Comparison of ENCODE assay signal across 8 mouse cellular contexts in the genomic region with DNA sequence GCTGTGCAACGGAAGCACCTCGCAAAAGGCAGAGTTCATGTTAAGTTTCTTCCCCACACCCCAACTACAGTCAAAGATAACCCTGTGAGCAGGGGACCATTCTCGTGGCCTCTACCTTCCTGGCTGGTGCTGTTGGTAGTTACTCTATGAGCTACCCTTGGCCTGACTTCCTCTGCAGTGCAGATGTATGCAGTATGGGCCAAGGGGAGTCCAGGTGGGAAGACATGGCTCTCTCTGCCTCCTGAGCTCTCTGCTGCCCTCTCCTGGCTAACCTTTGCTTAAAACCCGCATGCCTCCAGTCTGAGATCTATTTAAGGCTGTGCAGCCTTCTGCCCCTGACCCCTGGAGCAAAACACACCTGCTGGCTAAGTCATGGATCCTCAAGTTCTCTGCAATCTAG. TPM values are rescaled to one million over a fixed set of nuclear protein-coding genes. Genes with fewer than 3 reads are reported as not detected.
DNase-seq lines count a peak whose midpoint lies in the region; ATAC-seq and TF ChIP-seq lines count a peak whose summit lies in the region.

No protein-coding gene starts in this region.

- no peaks in the 10 kb centered on the region for H3K27me3 ChIP-seq in hindbrain, postnatal 0 days (ENCODE audit: insufficient read depth, low read length)
- no peaks in the 10 kb centered on the region for H3K27me3 ChIP-seq in hindbrain, embryonic 14.5 days (ENCODE audit: control insufficient read depth, insufficient read depth, low read length)
- H3K27me3 ChIP-seq in ES-Bruce4 (ENCODE audit: control insufficient read depth, insufficient read depth, low read length, poor library complexity, severe bottlenecking): no peaks in the 10 kb centered on the region
- H3K27me3 ChIP-seq in forebrain, embryonic 13.5 days: no peaks in the 10 kb centered on the region

- no peak for TF ChIP-seq POLR2A in ES-Bruce4 (IDR thresholded peaks at IDR 0.05; ENCODE audit: insufficient read depth, low read length)

- H3K9me3 ChIP-seq in hindbrain, postnatal 0 days (ENCODE audit: low read length): no peaks in the 10 kb centered on the region
- H3K9me3 ChIP-seq in hindbrain, embryonic 14.5 days (ENCODE audit: control insufficient read depth, low read length): no peaks in the 10 kb centered on the region
- H3K9me3 ChIP-seq in ES-Bruce4 (replicated peaks; ENCODE audit: control insufficient read depth, insufficient read depth, low read length, poor library complexity, severe bottlenecking): no peaks in the 10 kb centered on the region
- peaks cover 7% of the 10 kb centered on the region; the same call in 1 of the 2 replicates for H3K9me3 ChIP-seq in forebrain, embryonic 13.5 days (replicated peaks)

- TF ChIP-seq CTCF in hindbrain, postnatal 0 days (IDR thresholded peaks at IDR 0.05; ENCODE audit: low read depth): peak; percentile 41
- TF ChIP-seq CTCF in ES-Bruce4 (IDR thresholded peaks at IDR 0.05; ENCODE audit: low read depth, low read length): peak; percentile 84

- WGBS in hindbrain, postnatal 0 days: 78% methylated on average over 4 of the region's 4 CpGs
- 71% methylated on average over 4 of the region's 4 CpGs for WGBS in hindbrain, embryonic 14.5 days
- 73% methylated on average over 4 of the region's 4 CpGs for WGBS in forebrain, embryonic 13.5 days

- H3K4me2 ChIP-seq in hindbrain, postnatal 0 days (ENCODE audit: low read depth, low read length): no peak overlapping the region
- no peak overlapping the region for H3K4me2 ChIP-seq in hindbrain, embryonic 14.5 days (replicated peaks)
- no peak overlapping the region for H3K4me2 ChIP-seq in forebrain, embryonic 13.5 days

- ATAC-seq in hindbrain, postnatal 0 days: no peak
- ATAC-seq in hindbrain, embryonic 14.5 days (ENCODE audit: low FRiP score): no peak
- ATAC-seq in monocyte, adult 5-6 weeks (replicated peaks; ENCODE audit: insufficient number of reproducible peaks, low FRiP score, low TSS enrichment, poor library complexity, severe bottlenecking): peak; percentile 45; the same call in 1 of the 2 replicates
- ATAC-seq in forebrain, embryonic 13.5 days: no peak

- TF ChIP-seq EP300 in ES-Bruce4 (IDR thresholded peaks at IDR 0.05; ENCODE audit: insufficient read depth, low read depth, low read length): no peak

- no peak overlapping the region for H3K4me3 ChIP-seq in hindbrain, postnatal 0 days (ENCODE audit: low read length)
- H3K4me3 ChIP-seq in hindbrain, embryonic 14.5 days (replicated peaks; ENCODE audit: low read length): no peak overlapping the region
- no peak overlapping the region for H3K4me3 ChIP-seq in ES-Bruce4 (ENCODE audit: low read depth, low read length)
- H3K4me3 ChIP-seq in forebrain, embryonic 13.5 days: no peak overlapping the region

- no peak for DNase-seq in hindbrain, postnatal 0 days (ENCODE audit: low spot score)
- DNase-seq in hindbrain, embryonic 14.5 days (ENCODE audit: low spot score): no peak
- peak; percentile 44 for DNase-seq in embryo, embryonic 10 days (ENCODE audit: low spot score)
- no peak for DNase-seq in ovary, postnatal 14 days (ENCODE audit: low spot score)
- no peak for DNase-seq in right cerebral cortex, postnatal 10 days (ENCODE audit: low spot score in 2 of 2)

- H3K4me1 ChIP-seq in hindbrain, postnatal 0 days (ENCODE audit: insufficient read depth, low read length): no peaks in the 10 kb centered on the region
- H3K4me1 ChIP-seq in hindbrain, embryonic 14.5 days (replicated peaks; ENCODE audit: control insufficient read depth, insufficient read depth, low read length): no peaks in the 10 kb centered on the region
- H3K4me1 ChIP-seq in ES-Bruce4 (ENCODE audit: control insufficient read depth, insufficient read depth, low read length): no peaks in the 10 kb centered on the region
- H3K4me1 ChIP-seq in forebrain, embryonic 13.5 days: no peaks in the 10 kb centered on the region

- no peak overlapping the region for H3K27ac ChIP-seq in hindbrain, postnatal 0 days
- no peak overlapping the region for H3K27ac ChIP-seq in hindbrain, embryonic 14.5 days
- H3K27ac ChIP-seq in ES-Bruce4 (ENCODE audit: insufficient read depth, low read length): no peak overlapping the region
- H3K27ac ChIP-seq in forebrain, embryonic 13.5 days: no peak overlapping the region

- H3K9ac ChIP-seq in hindbrain, postnatal 0 days (replicated peaks; ENCODE audit: low read length): no peak overlapping the region
- H3K9ac ChIP-seq in hindbrain, embryonic 14.5 days: no peak overlapping the region
- no peak overlapping the region for H3K9ac ChIP-seq in ES-Bruce4 (ENCODE audit: low read depth, poor library complexity, severe bottlenecking)
- H3K9ac ChIP-seq in forebrain, embryonic 13.5 days: no peak overlapping the region

- H3K36me3 ChIP-seq in hindbrain, postnatal 0 days (ENCODE audit: insufficient read depth, low read length): no peaks in the 10 kb centered on the region
- H3K36me3 ChIP-seq in hindbrain, embryonic 14.5 days (replicated peaks; ENCODE audit: control insufficient read depth, insufficient read depth): no peaks in the 10 kb centered on the region
- H3K36me3 ChIP-seq in ES-Bruce4 (ENCODE audit: control insufficient read depth, insufficient read depth, low read length, poor library complexity, severe bottlenecking): no peaks in the 10 kb centered on the region
- H3K36me3 ChIP-seq in forebrain, embryonic 13.5 days (ENCODE audit: poor library complexity, severe bottlenecking): no peaks in the 10 kb centered on the region

RNA-seq across cellular contexts. Expression of gene Cd300lb, which starts 10.2 kb away (rescaled TPM):
- total RNA-seq in hindbrain, postnatal 0 days (2014; rRNA removed): 0.37 TPM in 1 of 2 replicates, not detected in the other
- 0.08 TPM in 1 of 2 replicates, not detected in the other for polyA plus RNA-seq in hindbrain, postnatal 0 days (2015; fragmentation: Nextera tagmentation; extraction: Ambion mirVana)
- polyA plus RNA-seq in hindbrain, embryonic 14.5 days (2014; fragmentation: Nextera tagmentation; extraction: Ambion mirVana): 0.10 and 0.29 TPM in 2 replicates
- not detected in 2 replicates for polyA plus RNA-seq in ES-Bruce4 (2011; ENCODE audit: insufficient read depth, insufficient read length, low read depth, missing spikeins)
- total RNA-seq in monocyte, adult 5-6 weeks (2017): 53.2 to 124 TPM (median 94.6 TPM) in 3 replicates
- polyA plus RNA-seq in forebrain, embryonic 13.5 days (2015; fragmentation: Nextera tagmentation; extraction: Ambion mirVana): 0.08 TPM in 1 of 2 replicates, not detected in the other

RNA-seq across cellular contexts. Expression of gene Cd300a, which starts 34.1 kb away (rescaled TPM):
- 1.1 and 2.6 TPM in 2 replicates for total RNA-seq in hindbrain, postnatal 0 days (2014; rRNA removed)
- polyA plus RNA-seq in hindbrain, postnatal 0 days (2015; fragmentation: Nextera tagmentation; extraction: Ambion mirVana): 1.4 and 1.5 TPM in 2 replicates
- polyA plus RNA-seq in hindbrain, embryonic 14.5 days (2014; fragmentation: Nextera tagmentation; extraction: Ambion mirVana): 0.81 and 1.9 TPM in 2 replicates
- 0.78 and 2.3 TPM in 2 replicates for polyA plus RNA-seq in ES-Bruce4 (2011; ENCODE audit: insufficient read depth, insufficient read length, low read depth, missing spikeins)
- 204 to 286 TPM (median 215 TPM) in 3 replicates for total RNA-seq in monocyte, adult 5-6 weeks (2017)
- polyA plus RNA-seq in forebrain, embryonic 13.5 days (2015; fragmentation: Nextera tagmentation; extraction: Ambion mirVana): 0.49 TPM in 2 replicates

RNA-seq across cellular contexts. Expression of gene Cd300c, which starts 45.0 kb away (rescaled TPM):
- total RNA-seq in hindbrain, postnatal 0 days (2014; rRNA removed): not detected in 2 replicates
- polyA plus RNA-seq in hindbrain, postnatal 0 days (2015; fragmentation: Nextera tagmentation; extraction: Ambion mirVana): not detected in 2 replicates
- not detected in 2 replicates for polyA plus RNA-seq in hindbrain, embryonic 14.5 days (2014; fragmentation: Nextera tagmentation; extraction: Ambion mirVana)
- not detected in 2 replicates for polyA plus RNA-seq in ES-Bruce4 (2011; ENCODE audit: insufficient read depth, insufficient read length, low read depth, missing spikeins)
- 3.5 TPM in 1 of 3 replicates, not detected in the others for total RNA-seq in monocyte, adult 5-6 weeks (2017)
- polyA plus RNA-seq in forebrain, embryonic 13.5 days (2015; fragmentation: Nextera tagmentation; extraction: Ambion mirVana): not detected in 2 replicates
